Mouse (Mus musculus): Measurements from ENCODE around the gene Pip5k1b.

- no peak for TF ChIP-seq ZNF384 (IDR thresholded peaks at IDR 0.05; ENCODE audit: low read depth, low read length)
- TF ChIP-seq HCFC1 (IDR thresholded peaks at IDR 0.05; ENCODE audit: borderline replicate concordance, insufficient read depth, low read length): no peak
- TF ChIP-seq ZC3H11A (IDR thresholded peaks at IDR 0.05; ENCODE audit: borderline replicate concordance, low read depth, low read length): no peak
Observed at GRCm38 (mm10) chr19:24306351-24306750, 249.3 kb downstream of the Pip5k1b start.
